Mouse (Mus musculus): Measurements from ENCODE around the gene Gm20388.
A peak's percentile ranks its signal among the peaks of the same experiment; 100 is the strongest.

The Gm20388 gene

DNA sequence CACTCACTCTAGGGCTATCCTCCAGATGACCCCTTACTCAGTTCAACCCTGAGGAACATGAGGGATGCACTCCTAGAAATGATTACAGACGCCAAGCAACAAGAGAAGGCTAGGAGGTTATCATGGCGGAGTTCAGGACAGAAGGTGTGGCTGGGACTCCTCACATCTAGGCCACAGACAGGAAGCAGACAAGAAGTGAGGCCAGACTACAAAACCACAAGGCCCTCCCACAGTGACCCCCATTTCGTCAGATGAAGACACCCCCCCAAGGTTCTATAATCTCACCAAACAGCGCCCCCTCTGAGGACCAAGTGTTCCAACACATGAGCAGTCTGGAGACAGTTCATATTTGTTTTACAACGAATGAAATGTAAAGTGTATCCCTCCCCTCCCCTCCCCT is 2286.7 kb downstream of the Gm20388 start:
- DNase-seq = no peak

DNA sequence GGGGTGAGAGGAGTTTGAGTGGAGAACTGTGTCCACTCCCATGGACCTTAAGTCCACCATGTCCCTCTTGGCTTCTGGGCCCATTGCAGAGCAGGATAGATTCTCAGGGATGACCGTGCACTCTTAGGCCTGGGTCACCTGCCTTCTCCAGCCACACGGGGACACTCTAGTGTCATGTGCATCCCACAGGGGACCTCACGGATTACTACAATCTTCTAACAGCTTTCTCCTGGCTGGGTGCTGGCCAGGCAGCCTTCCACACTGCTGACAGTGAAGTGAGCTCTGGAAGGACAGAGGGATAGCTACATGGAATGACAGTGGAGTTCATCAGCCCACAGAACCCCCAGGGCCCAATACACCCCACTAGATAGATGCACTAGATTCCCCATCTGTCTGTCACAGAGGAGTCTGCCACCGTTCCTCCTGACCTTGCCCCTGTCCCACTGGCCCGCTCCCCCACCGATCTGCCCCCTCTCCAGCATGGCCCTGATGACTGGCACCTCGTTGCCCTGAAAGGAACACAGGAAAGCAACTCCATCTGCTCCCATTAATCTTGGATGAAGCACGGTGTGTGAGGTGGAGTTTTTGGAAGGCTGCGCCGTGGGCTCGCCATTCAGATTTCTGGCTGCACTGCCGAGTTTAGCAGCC is 2287.9 kb downstream of the Gm20388 start:
- DNase-seq = no peak

DNA sequence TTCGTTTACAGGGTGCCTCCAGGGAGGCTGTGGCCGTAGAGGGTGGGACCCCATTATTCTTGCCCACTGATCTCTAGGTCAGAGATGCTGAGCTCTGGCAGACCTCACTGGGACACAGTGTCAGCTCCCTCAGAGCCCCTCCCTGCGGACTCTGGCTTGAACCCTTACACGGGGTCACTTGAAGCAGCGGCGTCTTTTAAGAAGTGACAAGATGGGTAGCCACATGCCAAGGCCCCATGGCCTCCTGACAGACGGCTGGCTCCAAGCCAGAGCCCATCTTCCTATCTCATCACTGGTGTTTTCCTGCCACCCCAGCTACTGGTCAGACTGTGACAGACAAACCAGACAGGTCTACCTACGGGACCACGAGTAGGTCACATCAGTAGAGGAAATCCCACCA is 2288.6 kb downstream of the Gm20388 start:
- no peak for DNase-seq

DNA sequence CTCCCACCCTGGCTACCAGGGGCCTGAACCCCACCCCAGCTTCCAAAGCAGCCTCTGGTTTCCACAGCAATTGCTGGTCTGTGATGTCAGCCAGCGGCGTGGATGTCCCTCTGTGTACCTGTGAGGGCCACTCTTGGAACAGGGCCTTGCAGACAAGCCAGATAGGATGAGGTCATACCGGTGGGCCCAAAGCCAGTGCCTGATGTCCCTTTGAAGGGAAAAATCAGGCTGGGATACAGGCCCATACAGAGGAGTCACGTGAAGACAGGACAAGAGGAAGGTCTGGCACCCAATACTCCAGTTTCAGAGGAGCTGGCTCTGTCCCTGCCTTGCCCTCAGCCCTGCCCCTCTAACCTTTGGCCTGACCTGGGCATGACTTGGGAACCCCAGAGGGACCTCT is 2289.2 kb downstream of the Gm20388 start:
- no peak for DNase-seq

DNA sequence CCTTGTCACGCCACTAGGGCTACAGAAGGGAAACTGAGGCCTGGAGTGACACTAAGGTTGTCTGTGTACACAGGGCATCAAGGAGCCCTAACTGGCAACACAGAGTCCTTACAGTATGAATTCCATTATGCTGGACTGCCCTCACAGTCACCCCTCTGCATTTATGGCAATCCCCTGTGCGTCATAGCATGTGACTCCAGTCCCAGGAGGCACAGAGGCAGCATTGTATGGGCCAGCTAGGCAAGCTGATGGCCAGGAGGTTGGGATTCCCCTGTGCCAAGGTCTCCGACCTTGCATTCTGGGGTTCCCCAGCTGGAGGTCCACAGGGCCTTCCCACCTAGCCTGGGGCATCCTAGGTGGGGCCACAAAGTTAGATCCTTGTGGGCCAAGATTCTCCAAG is 2300.9 kb downstream of the Gm20388 start:
- no peak for DNase-seq

DNA sequence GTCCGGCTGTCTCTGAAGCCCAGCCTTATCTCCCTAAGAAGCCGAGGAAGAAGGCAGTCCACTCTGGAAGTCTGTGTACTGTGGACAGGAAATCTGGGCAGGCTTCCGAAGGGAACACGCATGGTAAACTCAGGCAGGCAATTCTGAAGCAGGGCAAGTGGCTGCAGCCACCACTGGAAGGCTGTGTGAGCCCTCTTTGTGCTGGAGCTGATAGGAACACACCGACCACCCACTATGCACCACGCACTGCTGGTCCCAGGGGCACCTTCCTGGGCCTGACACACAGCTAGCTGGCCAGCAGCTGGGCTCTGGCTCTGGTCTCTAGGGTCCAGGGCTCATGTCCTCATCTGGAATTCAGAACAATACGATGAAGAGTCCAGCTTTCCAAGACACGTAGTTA is 2305.0 kb downstream of the Gm20388 start:
- no peak for DNase-seq

DNA sequence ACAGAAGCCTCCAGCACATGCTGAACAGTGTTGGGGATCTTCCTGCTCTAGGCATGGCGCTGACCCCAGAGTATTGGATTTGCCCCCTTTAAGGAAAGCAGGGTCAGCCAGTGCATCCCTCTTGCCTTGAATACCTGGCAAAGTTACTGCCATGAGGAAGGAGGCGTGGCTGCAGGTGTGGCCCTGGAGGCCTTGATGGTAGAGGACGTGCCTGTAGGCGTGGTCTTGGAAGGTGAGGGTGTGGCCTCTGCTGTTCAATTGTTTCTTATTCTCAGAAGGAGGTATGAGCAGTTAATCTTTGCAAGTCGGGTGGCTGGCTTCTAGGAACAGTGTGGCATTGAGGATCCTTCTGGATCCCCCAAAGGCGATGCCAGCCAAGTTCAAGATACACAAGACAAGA is 2305.8 kb downstream of the Gm20388 start:
- no peak for DNase-seq

DNA sequence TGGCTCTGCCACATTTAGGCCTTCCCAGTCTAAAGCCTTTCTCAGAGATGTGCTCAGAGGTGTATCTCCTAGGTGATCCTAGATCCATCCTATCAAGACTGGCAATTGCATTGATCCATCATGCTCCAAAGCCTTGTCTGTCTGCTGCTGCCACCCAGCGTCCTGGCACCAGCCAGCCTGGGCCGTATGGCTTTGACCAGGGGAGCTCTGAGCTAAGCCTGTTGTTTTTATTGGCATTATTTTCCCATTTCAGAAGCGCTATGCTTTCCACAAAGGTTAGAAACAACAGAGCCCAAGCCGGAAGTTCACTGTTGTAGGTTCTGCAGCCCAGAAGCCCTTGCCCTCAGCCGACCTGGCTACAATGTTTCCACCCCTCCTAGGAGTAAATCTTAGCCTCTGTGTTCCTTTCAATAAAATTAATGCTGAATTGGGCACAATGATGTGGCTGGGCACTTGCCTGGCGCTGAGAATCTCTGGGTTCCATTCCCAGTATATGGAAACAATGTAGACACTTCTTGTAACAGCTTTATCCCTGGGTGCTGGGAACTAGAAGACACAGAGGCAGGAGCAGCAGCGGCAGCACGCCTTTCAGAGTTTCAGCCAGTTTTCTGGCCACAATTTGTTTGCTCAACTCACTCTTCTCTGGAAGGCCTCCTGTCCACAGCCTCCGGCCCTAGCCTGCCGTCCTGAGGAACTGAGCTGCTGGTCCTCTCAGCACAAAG is 2307.0 kb downstream of the Gm20388 start:
- DNase-seq = no peak

DNA sequence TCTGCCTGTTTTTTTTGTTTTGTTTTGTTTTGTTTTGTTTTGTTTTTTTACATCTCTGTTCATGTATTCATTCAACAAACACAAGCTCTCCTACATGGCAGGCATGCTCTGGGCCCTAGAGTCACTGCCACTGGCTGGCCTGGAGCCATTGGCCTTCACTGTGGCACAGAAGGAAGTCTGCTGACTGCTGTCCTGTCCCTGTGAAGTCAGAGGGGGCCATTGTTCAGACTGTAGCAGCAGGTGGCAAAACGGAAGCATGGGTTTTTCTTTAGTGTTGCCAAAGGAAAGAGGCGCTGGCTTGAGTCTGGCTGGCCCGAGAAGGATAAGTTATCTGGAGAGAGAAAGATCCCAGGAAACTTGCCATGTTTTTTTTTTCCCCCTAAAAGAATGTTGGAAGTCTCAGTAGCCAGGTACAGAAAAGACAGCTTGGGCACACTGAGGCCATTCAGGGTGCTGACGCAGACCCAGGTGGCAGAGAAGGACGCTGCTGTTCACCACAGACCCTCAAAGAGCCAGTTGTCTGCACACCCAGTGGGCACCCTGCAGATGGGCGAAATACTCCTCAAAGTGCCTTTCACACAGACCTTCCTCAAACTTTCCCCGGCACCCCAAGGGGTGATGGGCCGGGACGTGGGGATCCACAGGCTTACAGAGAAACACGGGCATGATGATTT is 2313.5 kb downstream of the Gm20388 start:
- DNase-seq = no peak

DNA sequence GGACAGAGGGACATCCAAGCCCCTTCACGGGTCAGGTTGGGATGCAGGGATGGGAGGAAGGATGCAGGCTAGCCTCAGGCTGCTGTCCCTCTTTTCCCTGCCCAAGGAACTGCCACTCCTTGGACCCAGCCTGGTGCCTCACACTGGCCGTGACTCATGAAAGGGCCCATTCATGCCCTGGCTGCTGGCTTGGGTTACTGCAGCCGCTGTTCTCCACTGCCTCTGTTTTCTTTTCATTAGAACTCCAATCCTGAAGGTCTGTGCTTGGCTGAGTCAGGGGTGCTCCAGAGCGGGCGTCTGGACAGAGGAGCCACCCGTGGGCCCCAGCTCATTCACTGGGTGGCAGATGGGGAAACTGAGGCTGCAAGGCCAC is 2314.0 kb downstream of the Gm20388 start:
- no peak for DNase-seq

DNA sequence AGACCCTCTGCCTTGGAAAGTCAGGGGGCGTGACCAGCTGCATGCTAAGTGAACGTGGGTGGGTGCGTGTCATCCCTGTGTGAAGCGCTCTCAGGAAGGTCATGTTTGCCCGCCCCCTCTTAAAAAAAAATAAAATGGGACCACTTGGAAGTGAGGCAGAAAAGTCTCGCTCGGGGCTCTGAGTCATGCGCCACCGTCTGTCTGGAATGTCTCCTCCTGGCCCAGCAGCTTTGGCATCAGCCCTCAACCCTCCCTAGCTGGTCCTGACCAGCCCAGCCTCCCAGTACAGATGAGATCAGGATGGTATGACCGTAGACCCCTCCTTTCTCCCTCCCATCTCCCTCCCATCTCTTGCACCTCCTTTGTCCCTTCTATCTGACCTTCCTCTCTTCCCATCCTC is 2314.8 kb downstream of the Gm20388 start:
- DNase-seq = no peak

DNA sequence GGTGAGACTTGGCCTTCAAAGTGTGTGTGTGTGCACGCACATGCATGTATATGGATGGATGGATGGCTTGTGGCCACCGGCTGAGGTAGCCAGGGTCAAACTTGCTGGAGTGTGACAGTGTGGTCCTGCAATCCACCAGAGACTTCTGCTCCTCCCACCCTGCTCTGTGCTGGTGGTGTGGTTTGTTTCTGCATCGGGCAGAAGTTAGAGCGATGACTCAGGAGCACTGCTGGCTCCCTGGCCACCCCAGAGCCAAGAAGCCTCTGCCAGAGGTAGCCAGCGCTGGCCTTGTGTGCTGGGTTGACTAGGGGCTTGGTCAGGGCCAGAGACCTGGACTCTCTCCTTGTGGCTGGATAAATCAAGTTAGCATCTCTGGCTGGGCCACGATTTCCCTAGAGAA is 2316.7 kb downstream of the Gm20388 start:
- no peak for DNase-seq

DNA sequence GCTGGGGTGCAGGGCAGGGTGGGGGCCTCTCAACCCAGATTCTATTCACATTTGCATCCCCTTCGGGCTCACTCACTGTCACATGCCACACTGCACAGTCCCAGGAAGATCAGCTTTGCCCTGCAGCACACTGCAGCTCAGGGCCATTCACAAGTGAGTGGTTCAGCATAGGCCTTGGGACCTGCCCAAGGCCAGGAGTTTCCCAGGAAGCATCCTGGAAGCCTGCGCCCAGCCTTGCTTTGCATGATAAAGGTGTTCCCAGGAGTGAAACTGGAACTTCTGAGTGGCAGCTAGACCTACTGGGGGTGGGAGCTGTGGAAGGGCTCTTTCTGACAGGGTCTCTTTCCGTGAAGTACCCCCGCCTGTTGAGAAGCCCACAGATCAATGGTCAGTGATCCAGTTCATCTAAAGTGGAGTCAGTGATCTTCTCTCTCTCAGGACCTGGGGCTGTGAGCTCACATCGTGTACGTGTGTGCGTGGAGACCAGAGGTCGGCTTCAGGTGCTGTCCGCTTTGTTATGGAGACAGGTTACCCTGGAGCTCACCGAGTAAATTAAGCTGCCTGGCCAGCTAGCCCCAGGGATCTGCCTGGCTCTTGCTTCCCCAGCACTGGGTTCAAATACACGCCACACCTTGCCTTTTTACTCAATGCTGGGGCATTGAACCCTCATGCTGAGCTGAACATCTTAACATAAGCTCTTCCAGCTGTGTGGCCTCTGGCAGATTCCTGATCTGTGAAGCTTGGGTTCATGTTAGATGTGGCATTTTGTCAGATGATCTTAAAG is 2318.3 kb downstream of the Gm20388 start:
- no peak for DNase-seq

DNA sequence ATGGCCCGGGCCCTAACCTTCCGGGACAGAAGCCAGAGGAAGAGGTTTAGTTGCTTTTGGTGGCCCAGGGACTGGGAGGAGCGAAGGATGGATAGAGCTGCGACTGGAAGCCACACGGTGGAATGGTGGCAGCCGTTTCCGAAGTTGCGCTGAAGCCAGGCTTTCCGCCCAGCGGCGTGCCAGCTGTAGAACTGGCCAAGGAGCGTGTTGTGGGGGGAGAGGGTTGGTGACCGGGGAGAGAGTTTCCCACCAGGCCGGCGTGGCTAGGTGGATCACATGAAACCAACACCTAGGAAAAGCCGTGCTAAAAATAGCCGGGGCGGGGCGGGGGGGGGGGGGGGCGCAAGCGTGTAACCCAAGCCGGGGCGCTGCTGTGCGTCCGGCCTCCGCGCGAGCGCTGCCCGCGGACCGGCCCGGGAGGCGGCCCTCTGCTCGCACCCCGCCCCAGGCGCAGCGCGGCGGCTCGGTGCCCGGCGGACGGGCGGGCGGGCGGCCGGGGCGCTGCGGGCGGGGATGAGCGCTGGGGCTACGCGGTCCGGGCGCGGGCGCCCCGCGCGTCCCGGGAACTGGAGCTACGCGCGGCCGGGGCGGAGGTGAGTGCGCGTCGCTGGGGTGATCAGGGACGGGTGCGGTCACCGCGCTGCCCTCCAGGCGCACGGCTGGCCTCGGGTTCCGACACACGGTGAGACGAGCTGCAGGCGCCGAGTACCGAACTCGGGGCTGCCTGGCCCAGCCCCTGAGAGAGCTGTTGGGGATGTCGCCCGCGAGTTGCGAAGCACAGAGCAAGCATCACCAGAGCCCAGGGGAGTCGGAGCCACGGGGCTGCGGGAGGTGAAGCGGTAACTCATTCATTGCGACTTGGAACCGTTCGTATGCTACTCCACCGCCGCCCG is 2319.4 kb downstream of the Gm20388 start:
- no peak for DNase-seq

DNA sequence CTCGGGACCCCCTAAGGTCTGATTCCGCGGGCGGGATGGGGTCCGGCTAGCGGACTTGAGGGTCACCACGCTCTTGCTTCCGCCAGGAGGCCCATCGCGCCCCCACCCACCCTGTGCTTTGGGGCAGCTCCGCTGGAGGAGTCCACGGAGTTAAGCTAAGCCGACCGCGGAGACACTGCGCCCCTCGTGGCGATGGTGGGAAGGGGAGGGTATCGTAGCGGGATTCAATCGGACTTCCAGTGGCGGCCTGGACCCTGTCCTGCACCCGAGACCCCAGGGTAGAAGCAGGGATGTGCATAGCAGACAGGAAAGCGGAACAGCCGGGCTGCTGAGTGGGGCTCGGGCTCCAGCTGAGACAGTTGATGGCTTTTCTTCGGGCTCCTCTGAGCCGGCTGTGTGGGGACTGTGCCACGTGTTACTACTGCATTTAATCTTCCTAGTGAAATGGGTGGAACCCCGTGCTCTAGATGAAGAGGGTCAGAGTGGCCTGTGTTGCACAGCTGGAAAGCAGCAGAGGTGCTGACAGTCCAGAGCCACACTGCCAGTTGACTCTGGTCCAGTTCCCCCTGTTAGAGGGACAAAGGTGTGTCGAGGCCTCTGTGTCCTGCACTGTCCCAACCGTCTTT is 2320.2 kb downstream of the Gm20388 start:
- peak; percentile 60 to 64 for DNase-seq

DNA sequence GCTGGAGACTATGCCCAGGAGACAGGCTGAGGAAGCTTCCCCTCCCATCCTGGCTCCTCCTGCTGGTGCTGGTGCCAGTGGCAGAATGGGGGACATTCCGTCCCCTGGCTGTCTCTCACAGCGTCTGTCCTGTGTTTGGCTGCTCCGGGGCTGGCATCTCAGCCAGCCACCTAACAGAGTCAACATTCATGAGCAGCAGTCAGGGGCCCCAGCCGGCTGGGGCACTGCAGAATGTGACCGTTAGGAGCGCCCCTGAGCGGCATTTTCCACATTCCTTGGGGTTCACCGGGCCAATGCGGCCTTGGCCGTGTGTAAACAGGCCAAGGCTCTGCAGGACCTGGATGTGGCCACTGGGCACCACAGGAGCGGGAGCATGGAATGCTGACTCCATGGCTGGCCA is 2323.4 kb downstream of the Gm20388 start:
- no peak for DNase-seq

DNA sequence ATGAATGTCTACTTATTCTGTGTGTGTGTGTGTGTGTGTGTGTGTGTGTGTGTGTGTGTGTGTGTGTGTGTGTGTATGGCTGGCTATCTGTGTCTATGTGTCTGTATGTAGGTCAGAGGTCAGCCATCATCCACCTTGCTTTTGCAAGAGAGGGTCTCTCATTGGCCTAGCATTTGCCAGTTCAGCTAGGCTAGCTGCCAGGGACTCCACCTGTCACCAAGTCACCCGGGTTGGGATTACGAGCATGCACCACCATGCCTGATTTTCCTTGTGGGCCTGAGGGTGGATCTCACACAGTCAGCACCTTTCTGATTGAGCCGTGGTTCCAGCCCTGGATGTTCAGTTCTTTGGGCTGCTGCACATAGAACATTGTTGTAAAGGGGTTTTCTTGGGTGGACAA is 2325.9 kb downstream of the Gm20388 start:
- no peak for DNase-seq

DNA sequence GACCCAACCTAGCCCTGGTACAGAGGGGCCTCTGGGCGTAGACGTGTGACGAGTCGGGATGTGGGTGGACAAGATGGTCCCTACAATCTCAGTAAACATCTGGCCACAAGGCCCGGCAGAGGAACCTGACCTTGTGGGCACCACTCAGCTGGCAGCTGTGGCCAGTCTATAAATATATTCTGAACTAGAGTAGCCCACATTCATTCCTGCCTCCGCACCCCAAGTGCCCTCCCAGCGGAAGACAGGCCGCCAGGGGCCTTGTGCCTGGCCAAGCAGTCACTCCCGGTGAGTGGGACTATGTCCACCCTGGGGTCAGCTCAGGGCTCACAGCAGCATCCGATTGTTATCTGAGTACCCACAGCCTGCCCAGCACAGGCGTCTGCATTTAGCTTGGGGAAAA is 2327.6 kb downstream of the Gm20388 start:
- DNase-seq = no peak

DNA sequence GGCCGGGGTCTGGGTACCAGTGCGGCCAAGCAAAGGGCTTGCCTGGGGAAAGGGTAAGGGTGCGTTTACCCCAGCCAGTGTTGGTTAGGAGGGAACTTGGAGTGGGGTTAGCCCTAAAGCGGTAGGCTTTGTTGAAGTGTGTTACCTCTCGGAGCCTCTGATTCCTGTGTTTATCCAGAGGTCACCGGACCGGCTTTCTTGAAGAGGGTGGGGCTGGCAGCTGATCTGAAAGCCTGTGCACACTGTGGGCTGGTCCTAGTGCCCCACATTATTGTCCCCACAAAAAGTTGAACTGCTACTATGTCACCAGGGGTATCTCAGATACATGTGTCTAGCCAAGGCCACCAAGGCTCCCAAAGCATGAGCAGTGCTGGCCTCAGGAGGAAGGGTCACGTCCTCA is 2328.1 kb downstream of the Gm20388 start:
- DNase-seq = no peak

DNA sequence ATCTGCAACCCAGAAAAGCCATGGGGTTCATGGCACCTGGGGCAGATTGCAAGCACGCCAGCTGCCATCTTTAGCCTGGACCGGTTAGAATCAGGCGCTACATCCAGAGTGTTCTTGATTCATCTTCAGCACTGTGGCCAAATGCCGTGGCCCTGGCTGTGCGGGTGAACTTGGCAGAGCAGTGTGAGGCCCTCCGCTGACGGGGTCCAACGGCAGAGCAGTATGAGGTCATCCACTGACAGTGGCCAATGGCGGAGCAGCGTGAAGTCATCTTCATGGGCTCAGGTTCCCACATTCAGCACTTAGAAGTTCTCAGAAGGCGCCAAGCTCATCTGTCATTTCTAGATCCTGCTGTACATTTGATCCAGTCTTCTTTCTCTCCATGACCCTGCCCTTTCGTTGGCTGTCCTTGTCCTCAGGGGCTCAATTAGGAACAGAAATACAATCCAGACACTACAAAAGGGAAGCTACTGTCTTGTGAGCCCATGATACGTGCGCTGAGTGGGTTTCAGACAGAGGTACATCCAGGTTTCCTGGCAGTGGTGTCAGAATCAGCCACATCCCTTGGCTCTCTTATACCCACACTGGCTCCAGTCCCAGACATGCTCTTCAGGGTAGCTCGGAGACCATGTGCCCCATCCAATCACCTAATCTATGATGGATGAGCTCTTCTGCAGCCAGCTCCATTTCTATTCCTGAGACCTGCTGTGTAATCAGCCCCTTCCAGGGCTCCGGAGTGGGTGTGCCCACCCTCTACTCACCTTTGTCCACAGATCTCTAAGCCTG is 2329.8 kb downstream of the Gm20388 start:
- no peak for DNase-seq

DNA sequence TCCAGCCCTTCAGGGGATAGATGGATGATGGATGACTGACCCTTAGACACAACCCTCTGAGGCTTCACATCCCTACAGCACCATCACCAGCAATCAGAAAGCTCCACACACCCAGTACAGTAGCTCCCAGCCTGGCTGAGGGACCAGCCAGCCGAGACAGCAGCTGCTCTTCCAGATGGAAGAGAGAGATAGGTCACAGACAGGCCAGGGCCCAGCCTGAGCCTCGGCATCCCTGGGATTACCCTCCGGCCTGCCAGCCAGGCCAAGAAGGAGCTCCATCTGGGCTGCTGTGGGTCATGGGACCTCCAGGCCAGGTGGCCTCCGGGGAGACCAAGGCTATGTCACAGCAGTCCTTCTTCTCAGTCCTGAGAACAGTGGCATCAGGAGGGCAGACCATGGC is 2332.7 kb downstream of the Gm20388 start:
- DNase-seq = no peak

Measured in B cell, adult 2 months (primary cell).